Mouse (Mus musculus) left cerebral cortex, postnatal 25 days (tissue): ENCODE results near the gene Stx4a. TPM values are rescaled to one million over a fixed set of nuclear protein-coding genes. Genes with fewer than 3 reads are reported as not detected.
"Not testable (repeated sequence)": the region's sequence is repeated elsewhere in the genome, so short reads cannot be mapped to it uniquely, and the experiment has no call there.

Source experiments
- DNase-seq, 2 experiments: peaks; one replicate each; pipeline ENCODE4 v3.0.0; 2022; ENCODE audit warnings: low spot score in 2 of 2, mixed read lengths in 1 of 2
- intact Hi-C: fragments of 180-260 bp; cut with DNase I; formaldehyde crosslinking; loops from one replicate; pipeline ENCODE4 v1.15.1; 2025
- total RNA-seq, 2 experiments: library from RNA; stranded (reverse); gene quantifications; 2 replicates each; pipeline ENCODE4 v1.2.3; 2021

Stx4a gene
- total RNA-seq, 2 experiments from 2014 or later: 70.5 to 76.0 TPM

DNA sequence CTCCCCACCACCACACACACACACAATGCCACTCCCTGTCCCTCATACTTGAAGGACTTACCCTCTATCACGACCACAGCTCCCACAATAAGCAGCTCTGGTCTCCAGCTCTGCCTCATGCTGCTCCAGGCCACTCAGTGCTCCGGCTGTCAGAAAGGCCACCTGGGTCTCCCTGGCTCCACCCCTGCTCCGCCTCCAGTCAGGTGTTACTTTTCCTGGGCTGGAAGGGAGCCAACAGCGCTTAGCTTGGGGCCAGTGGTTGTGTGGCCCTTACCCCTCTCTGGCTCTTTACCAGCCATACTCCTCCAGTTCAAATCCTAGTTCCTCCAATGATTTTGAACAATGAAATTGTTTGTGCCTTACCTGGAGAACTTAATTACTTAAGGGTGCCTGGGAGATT is 66.7 kb downstream of the Stx4a start, which contains the start of gene Prss53:
TSS of gene Prss53 (minus strand) at position 173 of the 400 bp plus-strand sequence.
- intact Hi-C loops: no loop called here
- no peak for DNase-seq

DNA sequence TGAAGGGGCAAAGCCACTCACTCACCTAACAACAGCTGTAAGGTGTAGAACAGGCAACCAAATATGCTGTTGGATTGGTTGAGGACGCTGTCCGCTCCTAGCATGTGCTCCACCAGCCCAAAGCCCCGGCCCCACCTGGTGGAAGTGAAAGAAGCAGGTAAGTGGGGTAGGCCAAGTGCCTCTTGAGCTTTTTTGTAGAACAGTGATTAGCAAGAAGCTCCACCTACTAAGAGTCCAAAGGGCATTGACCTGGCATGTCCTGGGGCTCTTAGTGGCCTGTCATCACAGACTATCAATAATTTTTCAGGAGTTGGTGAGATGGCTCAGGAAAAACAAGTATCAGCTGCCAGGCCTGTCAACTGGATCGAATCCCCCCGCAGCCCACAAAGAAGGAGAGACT is 70.4 kb downstream of the Stx4a start:
- DNase-seq: no peak
- intact Hi-C loops: loop anchor here (2.0 kb wide), 1 partner anchor 18 kb away; the partner anchor contains the start of genes Zfp646 and Zfp668

- DNase-seq: peak; percentile 95 to 98
- intact Hi-C loops: loop anchor here (2.0 kb wide), 1 partner anchor 19 kb away; the partner anchor contains the start of genes Zfp646 and Zfp668
Measured at GRCm38 (mm10) chr7:127895442-127895841, 71.3 kb downstream of the Stx4a start, which contains the start of the genes Gm21974 and Vkorc1. TSS of gene Gm21974 (minus strand) at chr7:127895454. TSS of gene Vkorc1 (minus strand) at chr7:127895617.

- not testable (repeated sequence) for DNase-seq
- intact Hi-C loops: loop anchor here (2.0 kb wide), 1 partner anchor 19 kb away; the partner anchor contains the start of genes Zfp646 and Zfp668
Measured at GRCm38 (mm10) chr7:127895891-127896290, 71.8 kb downstream of the Stx4a start.

GRCm38 (mm10) chr7:127896384-127896783 is 72.3 kb downstream of the Stx4a start:
- intact Hi-C loops: no loop called here
- peak in 1 of 2 experiments; percentile 44 for DNase-seq

DNA sequence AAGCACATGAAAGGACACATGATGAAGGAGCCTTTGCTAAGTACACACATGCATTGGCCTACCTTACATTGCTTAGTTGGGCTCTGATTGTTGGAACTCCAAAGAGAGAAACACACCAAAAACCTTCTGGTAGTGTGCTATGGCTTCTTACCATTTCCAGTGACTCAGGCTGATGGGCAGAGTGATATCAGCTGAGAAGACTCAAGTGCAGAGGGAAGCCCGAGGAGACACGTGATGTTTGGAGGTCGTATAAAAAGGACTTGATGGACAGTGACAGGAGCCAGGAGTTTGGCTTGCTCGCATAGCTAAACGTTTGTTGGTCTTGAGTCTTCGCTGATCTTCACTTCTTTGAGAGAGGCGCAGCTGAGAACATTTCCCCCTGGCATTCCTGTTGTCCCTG is 73.4 kb downstream of the Stx4a start:
- intact Hi-C loops: no loop called here
- no peak for DNase-seq

DNA sequence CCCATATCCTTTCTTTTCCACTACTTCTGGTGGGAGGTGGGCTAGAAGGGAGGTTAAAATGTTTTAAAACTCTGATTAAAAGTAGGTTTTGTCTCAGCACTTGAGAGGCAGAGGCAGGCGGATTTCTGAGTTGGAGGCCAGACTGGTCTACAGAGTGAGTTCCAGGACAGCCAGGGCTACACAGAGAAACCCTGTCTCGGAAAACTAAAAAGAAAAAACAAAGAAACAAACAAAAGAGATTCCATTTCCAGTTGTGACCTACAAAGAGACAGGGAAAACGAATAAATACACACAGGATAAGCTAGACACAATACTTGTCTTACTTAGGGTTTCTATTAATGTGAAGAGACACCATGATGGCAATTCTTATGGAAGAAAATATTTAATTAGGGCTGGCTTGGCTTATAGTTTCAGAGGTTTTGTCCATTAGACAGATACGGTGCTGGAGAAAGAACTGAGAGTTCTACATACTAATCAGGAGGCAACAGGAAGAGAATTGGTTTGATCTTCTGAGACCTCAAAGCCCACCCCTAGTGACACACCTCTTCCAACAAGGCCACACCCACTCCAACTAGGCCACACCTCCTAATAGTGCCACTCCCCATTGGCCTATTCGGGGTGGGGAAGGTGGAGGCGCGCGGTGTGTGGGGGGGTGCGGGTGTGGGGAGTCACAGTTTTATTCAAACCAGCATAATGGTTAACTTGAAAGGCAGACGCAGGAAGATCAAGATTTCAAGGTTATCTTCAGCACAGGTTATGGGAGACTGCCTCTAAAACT is 74.3 kb downstream of the Stx4a start:
- intact Hi-C loops: no loop called here
- DNase-seq: no peak

Other genes starting within 250 kb of the Stx4a start
- gene Ccdc189, start 235.7 kb upstream of the Stx4a start, total RNA-seq: 1 to 10 TPM; 6.8 to 7.7 TPM
- 10 to 100 TPM; 69.4 to 71.4 TPM for gene Rnf40, start 235.5 kb upstream of the Stx4a start, total RNA-seq
- gene Zfp629, start 208.5 kb upstream of the Stx4a start, total RNA-seq: 10 to 100 TPM; 22.2 to 24.8 TPM
- gene Bcl7c, start 115.4 kb upstream of the Stx4a start, total RNA-seq: 10 to 100 TPM; 37.6 to 43.0 TPM
- gene Ctf1, start 111.6 kb upstream of the Stx4a start, total RNA-seq: 1 to 10 TPM; 2.6 to 3.4 TPM
- not detected for gene Ctf2, start 92.1 kb upstream of the Stx4a start, total RNA-seq
- gene Fbxl19, start 79.8 kb upstream of the Stx4a start, total RNA-seq: 10 to 100 TPM; 81.3 to 88.2 TPM
- gene Orai3, start 54.5 kb upstream of the Stx4a start, total RNA-seq: 10 to 100 TPM; 23.1 to 23.7 TPM
- 10 to 100 TPM; 42.3 to 43.4 TPM for gene Setd1a, start 47.6 kb upstream of the Stx4a start, total RNA-seq
- gene Gm49388, start 38.7 kb upstream of the Stx4a start, total RNA-seq: 1 to 10 TPM; 3.5 to 4.5 TPM
- gene Hsd3b7, start 23.7 kb upstream of the Stx4a start, total RNA-seq: 1 to 10 TPM; 3.6 to 6.8 TPM
- 100 to 1,000 TPM; 437 to 445 TPM for gene Stx1b, start 255 bp downstream of the Stx4a start, total RNA-seq
- gene Zfp646, start 51.9 kb downstream of the Stx4a start, total RNA-seq: 10 to 100 TPM; 28.1 to 30.4 TPM
- gene Zfp668, start 52.5 kb downstream of the Stx4a start, total RNA-seq: 10 to 100 TPM; 20.6 to 20.7 TPM
- 1 to 10 TPM; 1.7 to 1.9 TPM for gene Prss53, start 66.7 kb downstream of the Stx4a start, total RNA-seq
- gene Gm21974, start 71.2 kb downstream of the Stx4a start, total RNA-seq: not detected
- gene Vkorc1, start 71.3 kb downstream of the Stx4a start, total RNA-seq: 10 to 100 TPM; 22.9 to 26.0 TPM
- gene Bckdk, start 79.8 kb downstream of the Stx4a start, total RNA-seq: 10 to 100 TPM; 33.7 to 37.6 TPM
- gene Kat8, start 88.2 kb downstream of the Stx4a start, total RNA-seq: 10 to 100 TPM; 28.6 to 28.7 TPM
- under 1 TPM in 1 of 2 experiments, not detected in 1; 0.64 TPM for gene Prss8, start 105.8 kb downstream of the Stx4a start, total RNA-seq
- gene Prss36, start 122.4 kb downstream of the Stx4a start, total RNA-seq: 1 to 10 TPM; 8.0 to 9.3 TPM
- 100 to 1,000 TPM; 270 to 316 TPM for gene Fus, start 143.2 kb downstream of the Stx4a start, total RNA-seq
- 1 to 10 TPM; 2.3 to 4.0 TPM for gene Pycard, start 169.6 kb downstream of the Stx4a start, total RNA-seq
- gene Trim72, start 179.7 kb downstream of the Stx4a start, total RNA-seq: 1 to 10 TPM; 1.1 to 1.5 TPM
- 10 to 100 TPM; 10.8 to 11.2 TPM for gene Itgam, start 238.3 kb downstream of the Stx4a start, total RNA-seq
- gene Gm49368, start 238.4 kb downstream of the Stx4a start, total RNA-seq: not detected